Mouse (Mus musculus) liver, adult (tissue): ENCODE data around the gene Iars2.

Experiments used
- GATA4 ChIP-seq: IDR thresholded peaks from 2 replicates; pipeline ENCODE4 v1.6.1; 2014; ENCODE audit warnings: mild to moderate bottlenecking, low read length; ENCODE audit not compliant: insufficient replicate concordance

The Iars2 gene

GRCm38 (mm10) chr1:185292646-185293360 lies 36.4 kb downstream of the Iars2 start:
- no peak for TF ChIP-seq GATA4

- TF ChIP-seq GATA4, result no peak
These were observed 37.9 kb downstream of the Iars2 start for GRCm38 (mm10) chr1:185291336-185291735.

- no peak for TF ChIP-seq GATA4
These were observed 40.0 kb downstream of the Iars2 start for GRCm38 (mm10) chr1:185289231-185289630.

GRCm38 (mm10) chr1:185287066-185287465 lies 42.1 kb downstream of the Iars2 start:
- no peak for TF ChIP-seq GATA4

- no peak for TF ChIP-seq GATA4
These were observed 44.0 kb downstream of the Iars2 start for GRCm38 (mm10) chr1:185285171-185285570.

GRCm38 (mm10) chr1:185284740-185285139 lies 44.5 kb downstream of the Iars2 start:
- TF ChIP-seq GATA4, result no peak

GRCm38 (mm10) chr1:185283247-185283646 lies 45.9 kb downstream of the Iars2 start:
- TF ChIP-seq GATA4, result no peak

- TF ChIP-seq GATA4, result no peak
These were observed 46.4 kb downstream of the Iars2 start for GRCm38 (mm10) chr1:185282846-185283245.

- TF ChIP-seq GATA4, result no peak
These were observed 48.6 kb downstream of the Iars2 start for GRCm38 (mm10) chr1:185280616-185281015.

GRCm38 (mm10) chr1:185279288-185279687 lies 49.9 kb downstream of the Iars2 start:
- no peak; the same call in 1 of the 2 replicates for TF ChIP-seq GATA4

GRCm38 (mm10) chr1:185277022-185277421 lies 52.2 kb downstream of the Iars2 start:
- 0 out of 2 replicates have a peak, but pooled peaks have one; percentile 42 for TF ChIP-seq GATA4

GRCm38 (mm10) chr1:185275976-185276375 lies 53.2 kb downstream of the Iars2 start:
- no peak for TF ChIP-seq GATA4

- no peak for TF ChIP-seq GATA4
These were observed 54.2 kb downstream of the Iars2 start for GRCm38 (mm10) chr1:185274819-185275545.

- no peak for TF ChIP-seq GATA4
These were observed 57.8 kb downstream of the Iars2 start for GRCm38 (mm10) chr1:185271373-185271772.

- TF ChIP-seq GATA4, result no peak
These were observed 58.6 kb downstream of the Iars2 start for GRCm38 (mm10) chr1:185270403-185271097.

GRCm38 (mm10) chr1:185268675-185269074 lies 60.5 kb downstream of the Iars2 start:
- TF ChIP-seq GATA4, result no peak
